Mouse (Mus musculus): Measurements from ENCODE around the gene Strn4. TPM values are rescaled to one million over a fixed set of nuclear protein-coding genes. Genes with fewer than 3 reads are reported as not detected.
A peak's percentile ranks its signal among the peaks of the same experiment; 100 is the strongest.

The Strn4 gene
- polyA plus RNA-seq, 1 experiment from 2014 or later: 33.7 TPM

GRCm38 (mm10) chr7:16781816-16782554 is 33.7 kb upstream of the Strn4 start:
- no peak for TF ChIP-seq CTCF (IDR thresholded peaks at IDR 0.05; ENCODE audit: low read depth)
- peak; percentile 16; the same call in 1 of the 2 replicates for ATAC-seq
- no peaks in the 10 kb centered on the region for H3K9me3 ChIP-seq (ENCODE audit: control insufficient read depth)
- 0 out of 2 replicates have a peak overlapping the region, but pooled peaks have one; percentile 5 for H3K27ac ChIP-seq (ENCODE audit: low read depth, low read length)
- peak overlapping the region; percentile 65 for H3K4me3 ChIP-seq (ENCODE audit: low read depth, low read length)
- under 1% methylated on average over 60 of the region's 60 CpGs for WGBS
- peaks cover 8% of the 10 kb centered on the region for H3K4me1 ChIP-seq (replicated peaks; ENCODE audit: control insufficient read depth, insufficient read depth, low read length)
- H3K4me2 ChIP-seq (replicated peaks; ENCODE audit: low read depth): peak overlapping the region; percentile 100
- H3K9ac ChIP-seq (ENCODE audit: low read depth, low read length): peak overlapping the region; percentile 66
- 0 out of 2 replicates have a peak, but pooled peaks cover 6% of the 10 kb centered on the region for H3K36me3 ChIP-seq (ENCODE audit: control insufficient read depth, insufficient read depth)
- no peaks in the 10 kb centered on the region for H3K27me3 ChIP-seq (replicated peaks; ENCODE audit: control insufficient read depth, insufficient read depth, low read length)

DNA sequence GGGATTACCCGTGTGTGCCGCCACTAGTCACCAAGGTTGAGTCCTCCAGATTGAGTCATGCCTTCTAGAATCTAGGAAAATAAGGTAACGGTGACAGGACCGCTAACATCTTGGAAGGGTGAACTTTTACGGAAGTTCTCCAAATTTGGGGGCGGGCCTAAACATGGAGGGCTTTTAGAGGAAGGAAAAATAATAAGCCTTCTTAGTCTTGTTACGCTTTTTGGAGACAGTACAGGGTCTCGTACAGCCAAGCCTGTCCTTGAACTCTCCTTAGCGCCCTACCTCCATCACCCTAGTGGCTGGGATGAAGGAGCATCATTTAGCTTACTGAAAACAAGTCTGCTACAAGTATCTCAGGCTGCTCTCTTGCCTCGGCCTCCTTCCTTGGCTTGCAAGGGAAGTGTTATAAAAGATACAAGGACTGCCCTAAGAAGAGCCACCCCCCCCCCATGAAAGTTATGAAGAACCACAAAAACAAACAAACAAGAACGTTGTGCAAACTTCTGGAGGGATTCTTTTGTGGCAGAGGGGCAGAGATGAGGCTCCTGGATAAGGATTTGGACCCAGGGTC is 33.0 kb upstream of the Strn4 start:
- peak overlapping the region; percentile 66 for H3K9ac ChIP-seq (ENCODE audit: low read depth, low read length)
- no peak overlapping the region for H3K27ac ChIP-seq (ENCODE audit: low read depth, low read length)
- WGBS: 6% methylated on average over 11 of the region's 11 CpGs
- ATAC-seq: no peak
- H3K36me3 ChIP-seq (ENCODE audit: control insufficient read depth, insufficient read depth): peaks cover 6% of the 10 kb centered on the region; the same call in 1 of the 2 replicates
- no peaks in the 10 kb centered on the region for H3K27me3 ChIP-seq (replicated peaks; ENCODE audit: control insufficient read depth, insufficient read depth, low read length)
- peaks cover 8% of the 10 kb centered on the region for H3K4me1 ChIP-seq (replicated peaks; ENCODE audit: control insufficient read depth, insufficient read depth, low read length)
- no peak for TF ChIP-seq CTCF (IDR thresholded peaks at IDR 0.05; ENCODE audit: low read depth)
- peak overlapping the region; percentile 65 for H3K4me3 ChIP-seq (ENCODE audit: low read depth, low read length)
- no peaks in the 10 kb centered on the region for H3K9me3 ChIP-seq (ENCODE audit: control insufficient read depth)
- H3K4me2 ChIP-seq (replicated peaks; ENCODE audit: low read depth): peak overlapping the region; percentile 100

- ATAC-seq: no peak
- peak overlapping the region; percentile 65 for H3K4me3 ChIP-seq (ENCODE audit: low read depth, low read length)
- peak overlapping the region; percentile 100 for H3K4me2 ChIP-seq (replicated peaks; ENCODE audit: low read depth)
- H3K36me3 ChIP-seq (ENCODE audit: control insufficient read depth, insufficient read depth): peaks cover 6% of the 10 kb centered on the region; the same call in 1 of the 2 replicates
- H3K4me1 ChIP-seq (replicated peaks; ENCODE audit: control insufficient read depth, insufficient read depth, low read length): peaks cover 8% of the 10 kb centered on the region
- no peaks in the 10 kb centered on the region for H3K27me3 ChIP-seq (replicated peaks; ENCODE audit: control insufficient read depth, insufficient read depth, low read length)
- TF ChIP-seq CTCF (IDR thresholded peaks at IDR 0.05; ENCODE audit: low read depth): no peak
- WGBS: 26% methylated on average over 10 of the region's 10 CpGs
- H3K9me3 ChIP-seq (ENCODE audit: control insufficient read depth): no peaks in the 10 kb centered on the region
- no peak overlapping the region for H3K9ac ChIP-seq (ENCODE audit: low read depth, low read length)
- no peak overlapping the region for H3K27ac ChIP-seq (ENCODE audit: low read depth, low read length)
Measured at GRCm38 (mm10) chr7:16783224-16783688, 32.4 kb upstream of the Strn4 start.

GRCm38 (mm10) chr7:16783758-16784415 is 31.8 kb upstream of the Strn4 start:
- no peak for TF ChIP-seq CTCF (IDR thresholded peaks at IDR 0.05; ENCODE audit: low read depth)
- Histone ChIP-seq H3K36me3 (ENCODE audit: control insufficient read depth, insufficient read depth) (peaks cover 6% of the 10 kb centered on the region; the same call in 1 of the 2 replicates), H3K4me1 (replicated peaks; ENCODE audit: control insufficient read depth, insufficient read depth, low read length) (peaks cover 8% of the 10 kb centered on the region), H3K4me2 (replicated peaks; ENCODE audit: low read depth) (peak overlapping the region; percentile 100), H3K9me3 (ENCODE audit: control insufficient read depth) (no peaks in the 10 kb centered on the region), H3K9ac (ENCODE audit: low read depth, low read length) (no peak overlapping the region), H3K27ac (ENCODE audit: low read depth, low read length) (no peak overlapping the region), H3K27me3 (replicated peaks; ENCODE audit: control insufficient read depth, insufficient read depth, low read length) (no peaks in the 10 kb centered on the region), H3K4me3 (ENCODE audit: low read depth, low read length) (peak overlapping the region; percentile 65)
- 41% methylated on average over 17 of the region's 17 CpGs for WGBS
- no peak for ATAC-seq

- peak overlapping the region; percentile 100 for H3K4me2 ChIP-seq (replicated peaks; ENCODE audit: low read depth)
- TF ChIP-seq CTCF (IDR thresholded peaks at IDR 0.05; ENCODE audit: low read depth): no peak
- no peaks in the 10 kb centered on the region for H3K9me3 ChIP-seq (ENCODE audit: control insufficient read depth)
- H3K27ac ChIP-seq (ENCODE audit: low read depth, low read length): no peak overlapping the region
- H3K27me3 ChIP-seq (replicated peaks; ENCODE audit: control insufficient read depth, insufficient read depth, low read length): no peaks in the 10 kb centered on the region
- ATAC-seq: no peak
- H3K4me1 ChIP-seq (replicated peaks; ENCODE audit: control insufficient read depth, insufficient read depth, low read length): peaks cover 8% of the 10 kb centered on the region
- H3K9ac ChIP-seq (ENCODE audit: low read depth, low read length): no peak overlapping the region
- WGBS: 55% methylated on average over 10 of the region's 10 CpGs
- peaks cover 9% of the 10 kb centered on the region; the same call in 1 of the 2 replicates for H3K36me3 ChIP-seq (ENCODE audit: control insufficient read depth, insufficient read depth)
- H3K4me3 ChIP-seq (ENCODE audit: low read depth, low read length): 0 out of 2 replicates have a peak overlapping the region, but pooled peaks have one; percentile 65
Measured at GRCm38 (mm10) chr7:16784498-16784976, 31.2 kb upstream of the Strn4 start.

Data from intestine, postnatal 0 days (tissue).